12 mouse cellular contexts compared by ENCODE assay signal in genomic region chr3:51660821-51661276, GRCm38 (mm10). TPM values are rescaled to one million over a fixed set of nuclear protein-coding genes. Genes with fewer than 3 reads are reported as not detected.
DNase-seq lines count a peak whose midpoint lies in the region; ATAC-seq and TF ChIP-seq lines count a peak whose summit lies in the region.
"Had no signal": no experiment of that assay in that cellular context is flagged by ENCODE, and none has a peak within 500 bp of the region (broad histone marks: within the 10 kb centered on the region; RNA-seq: fewer than 3 reads in every experiment).

No protein-coding gene starts in this region.

- no peak overlapping the region for H3K4me3 ChIP-seq in heart, embryonic 15.5 days
- peak overlapping the region; percentile 16 for H3K4me3 ChIP-seq in intestine, embryonic 15.5 days (replicated peaks)
- no peak overlapping the region for H3K4me3 ChIP-seq in myocyte
- H3K4me3 ChIP-seq: forebrain, embryonic 10.5 days; neural tube, embryonic 12.5 days had no signal

- no peak overlapping the region for H3ac ChIP-seq in myocyte (ENCODE audit: control insufficient read depth, insufficient read length)

- TF ChIP-seq POLR2A in myocyte (IDR thresholded peaks at IDR 0.05; ENCODE audit: insufficient read length, low read depth), result no peak

- DNase-seq in heart, postnatal 10 days, result no peak
- peak; percentile 86 for DNase-seq in NIH3T3 (ENCODE audit: low read depth)
- no peak for DNase-seq in Muller cell, postnatal 12 days (ENCODE audit: inconsistent ontology term)
- no peak for DNase-seq in right cerebral cortex, adult 2 months (ENCODE audit: low spot score in 2 of 2)
- no peak for DNase-seq in left cerebral cortex, postnatal 10 days (ENCODE audit: extremely low spot score in 1 of 2, low spot score in 2 of 2)
- DNase-seq: heart, postnatal 4 days had no signal

- intact Hi-C loops in heart, postnatal 10 days (cut with DNase I), result no loop called here
- intact Hi-C loops in left cerebral cortex, postnatal 10 days (cut with DNase I), result no loop called here

- H3K27me3 ChIP-seq in heart, embryonic 15.5 days, result no peaks in the 10 kb centered on the region
- no peaks in the 10 kb centered on the region for H3K27me3 ChIP-seq in intestine, embryonic 15.5 days (replicated peaks)
- no peaks in the 10 kb centered on the region for H3K27me3 ChIP-seq in myocyte (ENCODE audit: control insufficient read depth, insufficient read depth, insufficient read length)
- H3K27me3 ChIP-seq: neural tube, embryonic 12.5 days had no signal

- H3K27ac ChIP-seq in heart, embryonic 15.5 days, result 0 out of 2 replicates have a peak overlapping the region, but pooled peaks have one; percentile 27
- H3K27ac ChIP-seq in intestine, embryonic 15.5 days, result peak overlapping the region; percentile 38; the same call in 1 of the 2 replicates
- H3K27ac ChIP-seq: forebrain, embryonic 10.5 days; neural tube, embryonic 12.5 days had no signal

- H3K9me3 ChIP-seq in heart, embryonic 15.5 days (replicated peaks), result no peaks in the 10 kb centered on the region
- H3K9me3 ChIP-seq in intestine, embryonic 15.5 days, result no peaks in the 10 kb centered on the region
- H3K9me3 ChIP-seq: forebrain, embryonic 10.5 days; neural tube, embryonic 12.5 days had no signal

- H3K79me2 ChIP-seq in myocyte (ENCODE audit: control insufficient read depth, insufficient read depth), result no peaks in the 10 kb centered on the region

- no peaks in the 10 kb centered on the region for H3K36me3 ChIP-seq in heart, embryonic 15.5 days
- H3K36me3 ChIP-seq in intestine, embryonic 15.5 days, result no peaks in the 10 kb centered on the region
- H3K36me3 ChIP-seq in myocyte (ENCODE audit: control insufficient read depth, insufficient read depth), result no peaks in the 10 kb centered on the region
- H3K36me3 ChIP-seq: forebrain, embryonic 10.5 days; neural tube, embryonic 12.5 days had no signal

- 81% methylated on average over 3 of the region's 3 CpGs for WGBS in heart, embryonic 15.5 days
- WGBS in intestine, embryonic 15.5 days, result 71% methylated on average over 3 of the region's 3 CpGs

- 0 out of 2 replicates have a peak overlapping the region, but pooled peaks have one; percentile 4 for H3K4me2 ChIP-seq in heart, embryonic 15.5 days
- peak overlapping the region; percentile 44 for H3K4me2 ChIP-seq in intestine, embryonic 15.5 days (replicated peaks)
- peak overlapping the region; percentile 50 for H3K4me2 ChIP-seq in myocyte (ENCODE audit: low read depth)
- H3K4me2 ChIP-seq: neural tube, embryonic 12.5 days had no signal

- peaks cover 36% of the 10 kb centered on the region for H3K4me1 ChIP-seq in heart, embryonic 15.5 days (replicated peaks)
- H3K4me1 ChIP-seq in intestine, embryonic 15.5 days (replicated peaks), result peaks cover 20% of the 10 kb centered on the region; the same call in 1 of the 2 replicates
- H3K4me1 ChIP-seq: neural tube, embryonic 12.5 days had no signal

- no peak for ATAC-seq in heart, embryonic 15.5 days (replicated peaks; ENCODE audit: insufficient number of reproducible peaks, insufficient read depth, low FRiP score, low read depth)
- ATAC-seq in intestine, embryonic 15.5 days, result peak; percentile 89

- no peak overlapping the region; the same call in 1 of the 2 replicates for H3K9ac ChIP-seq in heart, embryonic 15.5 days
- no peak overlapping the region for H3K9ac ChIP-seq in intestine, embryonic 15.5 days
- H3K9ac ChIP-seq: neural tube, embryonic 12.5 days had no signal

TF ChIP-seq in myocyte, 11 proteins besides CTCF, POLR2A, EP300 and RAD21:
- TF ChIP-seq MYOG (IDR thresholded peaks at IDR 0.05; ENCODE audit: control insufficient read depth in 1 of 3, insufficient read depth in 1 of 3, insufficient read length in 2 of 3, low read depth in 2 of 3) (no peak), CEBPB (IDR thresholded peaks at IDR 0.05; ENCODE audit: insufficient read depth, poor library complexity, severe bottlenecking) (peak; percentile 63; the same call in 1 of the 2 replicates), TCF3 (IDR thresholded peaks at IDR 0.05; ENCODE audit: insufficient read length, low read depth) (no peak)

RNA-seq across cellular contexts. Expression of gene Mgst2, which starts 0.7 kb away (rescaled TPM):
- polyA plus RNA-seq in heart, embryonic 15.5 days (2015; fragmentation: Nextera tagmentation; extraction: Ambion mirVana), result 7.2 and 7.5 TPM in 2 replicates
- total RNA-seq in heart, postnatal 10 days (2021), result 1 to 10 TPM in 1 of 2 experiments, under 1 TPM in 1; 0.35 to 2.1 TPM
- 30.2 and 33.3 TPM in 2 replicates for polyA plus RNA-seq in intestine, embryonic 15.5 days (2015; fragmentation: Nextera tagmentation; extraction: Ambion mirVana)
- 3.0 TPM for polyA plus RNA-seq in myocyte (2012; fragmentation: generic; extraction: Trizol)
- total RNA-seq in left cerebral cortex, postnatal 10 days (2021), result under 1 TPM; 0.67 to 0.81 TPM
- total RNA-seq: left cerebral cortex, postnatal 25 days had no signal
